Mouse (Mus musculus): ENCODE results near the gene Atp5c1. TPM values are rescaled to one million over a fixed set of nuclear protein-coding genes. Genes with fewer than 3 reads are reported as not detected.
A peak's percentile ranks its signal among the peaks of the same experiment; 100 is the strongest.

The Atp5c1 gene
- polyA plus RNA-seq, 1 experiment from 2014 or later: 654 TPM

DNA sequence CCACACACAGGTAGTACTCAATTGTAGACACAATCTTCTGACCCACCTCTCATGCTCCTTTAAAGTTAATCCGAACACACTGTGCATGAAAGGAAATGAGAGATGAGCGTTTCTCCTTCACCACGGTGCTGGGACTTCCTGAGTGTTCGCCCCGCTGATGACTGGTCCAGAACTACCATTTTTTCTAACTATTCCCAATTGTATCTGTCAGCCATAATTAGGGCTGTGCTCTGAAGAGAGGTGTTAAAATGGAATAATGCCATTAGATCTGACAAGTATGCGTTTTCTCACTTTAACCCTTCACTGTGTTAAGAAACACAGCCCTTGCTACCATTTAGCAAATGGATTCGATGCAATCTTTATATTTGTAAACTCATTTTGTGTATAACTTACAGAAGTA lies 50.6 kb downstream of the Atp5c1 start:
- DNase-seq (ENCODE audit: low spot score): no peak

DNA sequence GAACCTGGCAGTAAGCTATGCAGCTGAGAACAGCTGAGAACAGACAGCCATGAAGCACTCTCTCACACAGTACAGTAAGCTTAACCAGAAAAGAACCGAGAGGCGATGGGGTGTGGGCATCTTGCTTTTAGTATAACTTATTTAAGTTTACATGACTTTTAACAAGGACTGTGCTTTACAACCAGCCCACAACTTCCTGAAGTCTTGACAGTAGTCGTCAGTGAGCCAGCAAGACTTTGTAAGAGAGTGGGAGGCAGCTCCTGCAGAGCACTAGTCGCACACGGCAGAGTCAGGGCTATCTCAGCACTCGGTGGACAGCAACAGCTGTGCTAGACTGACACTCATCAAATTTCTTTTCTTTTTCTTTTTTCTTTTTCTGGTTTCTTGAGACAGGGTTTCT lies 56.0 kb downstream of the Atp5c1 start:
- WGBS: 88% methylated on average over 6 of the region's 6 CpGs
- H3K9ac ChIP-seq: no peak overlapping the region
- DNase-seq (ENCODE audit: low spot score) (no peak), ATAC-seq (ENCODE audit: low FRiP score) (no peak)
- H3K4me2 ChIP-seq (replicated peaks): no peak overlapping the region
- no peaks in the 10 kb centered on the region for H3K36me3 ChIP-seq (replicated peaks; ENCODE audit: control insufficient read depth, insufficient read depth)
- no peak overlapping the region for H3K4me3 ChIP-seq (replicated peaks; ENCODE audit: low read length)
- H3K9me3 ChIP-seq (ENCODE audit: control insufficient read depth, low read length): no peaks in the 10 kb centered on the region
- no peaks in the 10 kb centered on the region for H3K4me1 ChIP-seq (replicated peaks; ENCODE audit: control insufficient read depth, insufficient read depth, low read length)
- H3K27ac ChIP-seq: no peak overlapping the region
- H3K27me3 ChIP-seq (ENCODE audit: control insufficient read depth, insufficient read depth, low read length): no peaks in the 10 kb centered on the region

More for the DNA sequence above, 50.6 kb downstream of the Atp5c1 start:
- no peaks in the 10 kb centered on the region for H3K9me3 ChIP-seq (ENCODE audit: control insufficient read depth, low read length)
- no peaks in the 10 kb centered on the region for H3K27me3 ChIP-seq (ENCODE audit: control insufficient read depth, insufficient read depth, low read length)
- H3K4me2 ChIP-seq (replicated peaks): no peak overlapping the region
- no peak for ATAC-seq (ENCODE audit: low FRiP score)
- H3K4me3 ChIP-seq (replicated peaks; ENCODE audit: low read length): no peak overlapping the region
- 74% methylated on average over 7 of the region's 7 CpGs for WGBS
- no peaks in the 10 kb centered on the region for H3K4me1 ChIP-seq (replicated peaks; ENCODE audit: control insufficient read depth, insufficient read depth, low read length)
- H3K27ac ChIP-seq: no peak overlapping the region
- H3K36me3 ChIP-seq (replicated peaks; ENCODE audit: control insufficient read depth, insufficient read depth): no peaks in the 10 kb centered on the region
- no peak overlapping the region for H3K9ac ChIP-seq

- H3K36me3 ChIP-seq (replicated peaks; ENCODE audit: control insufficient read depth, insufficient read depth): no peaks in the 10 kb centered on the region
- no peaks in the 10 kb centered on the region for H3K9me3 ChIP-seq (ENCODE audit: control insufficient read depth, low read length)
- H3K27ac ChIP-seq: no peak overlapping the region
- no peaks in the 10 kb centered on the region for H3K4me1 ChIP-seq (replicated peaks; ENCODE audit: control insufficient read depth, insufficient read depth, low read length)
- H3K9ac ChIP-seq: no peak overlapping the region
- DNase-seq (ENCODE audit: low spot score): no peak
- WGBS: 91% methylated on average over 11 of the region's 11 CpGs
- no peaks in the 10 kb centered on the region for H3K27me3 ChIP-seq (ENCODE audit: control insufficient read depth, insufficient read depth, low read length)
- ATAC-seq (ENCODE audit: low FRiP score): no peak
- H3K4me3 ChIP-seq (replicated peaks; ENCODE audit: low read length): no peak overlapping the region
- H3K4me2 ChIP-seq (replicated peaks): no peak overlapping the region
Measured at GRCm38 (mm10) chr2:10021296-10021695, 59.0 kb downstream of the Atp5c1 start.

DNA sequence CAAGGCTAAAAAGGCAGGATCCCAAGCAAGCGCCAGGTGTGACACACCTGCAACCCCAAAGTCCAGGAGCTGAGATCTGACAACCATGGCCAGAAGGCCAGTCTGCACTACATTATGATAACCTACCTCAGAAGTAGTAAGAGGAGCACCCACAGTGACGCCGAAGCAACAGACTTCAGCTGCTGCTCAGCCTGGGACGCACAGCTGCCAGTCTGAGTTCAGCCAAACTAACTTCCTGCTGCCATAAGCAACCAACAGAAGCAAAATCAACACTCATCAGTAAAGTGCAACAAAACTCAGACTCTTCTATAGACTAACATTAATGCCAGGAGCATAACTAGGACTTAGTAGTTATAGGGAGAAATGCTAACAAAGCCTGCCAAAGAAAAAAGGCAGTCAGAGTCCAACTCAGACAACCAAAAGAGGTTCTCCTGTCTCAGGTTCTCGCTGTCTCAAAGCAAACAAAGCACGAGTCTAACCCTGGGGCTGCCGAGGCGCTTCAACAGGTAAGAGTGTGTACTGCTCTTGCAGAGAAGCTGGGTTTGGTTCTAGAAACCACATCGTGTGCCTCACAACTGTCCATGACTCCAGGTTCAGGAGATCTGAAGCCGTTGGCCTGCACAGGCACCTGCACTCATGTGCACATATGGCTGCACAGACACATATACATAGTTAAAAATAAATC lies 65.2 kb downstream of the Atp5c1 start:
- Histone ChIP-seq H3K27me3 (ENCODE audit: control insufficient read depth, insufficient read depth, low read length) (no peaks in the 10 kb centered on the region), H3K4me1 (replicated peaks; ENCODE audit: control insufficient read depth, insufficient read depth, low read length) (peaks cover under 1% of the 10 kb centered on the region; the same call in 1 of the 2 replicates), H3K4me2 (replicated peaks) (no peak overlapping the region), H3K36me3 (replicated peaks; ENCODE audit: control insufficient read depth, insufficient read depth) (no peaks in the 10 kb centered on the region), H3K9me3 (ENCODE audit: control insufficient read depth, low read length) (no peaks in the 10 kb centered on the region), H3K9ac (no peak overlapping the region), H3K27ac (no peak overlapping the region), H3K4me3 (replicated peaks; ENCODE audit: low read length) (no peak overlapping the region)
- DNase-seq (ENCODE audit: low spot score) (no peak), ATAC-seq (ENCODE audit: low FRiP score) (no peak)
- 92% methylated on average over 10 of the region's 10 CpGs for WGBS

DNA sequence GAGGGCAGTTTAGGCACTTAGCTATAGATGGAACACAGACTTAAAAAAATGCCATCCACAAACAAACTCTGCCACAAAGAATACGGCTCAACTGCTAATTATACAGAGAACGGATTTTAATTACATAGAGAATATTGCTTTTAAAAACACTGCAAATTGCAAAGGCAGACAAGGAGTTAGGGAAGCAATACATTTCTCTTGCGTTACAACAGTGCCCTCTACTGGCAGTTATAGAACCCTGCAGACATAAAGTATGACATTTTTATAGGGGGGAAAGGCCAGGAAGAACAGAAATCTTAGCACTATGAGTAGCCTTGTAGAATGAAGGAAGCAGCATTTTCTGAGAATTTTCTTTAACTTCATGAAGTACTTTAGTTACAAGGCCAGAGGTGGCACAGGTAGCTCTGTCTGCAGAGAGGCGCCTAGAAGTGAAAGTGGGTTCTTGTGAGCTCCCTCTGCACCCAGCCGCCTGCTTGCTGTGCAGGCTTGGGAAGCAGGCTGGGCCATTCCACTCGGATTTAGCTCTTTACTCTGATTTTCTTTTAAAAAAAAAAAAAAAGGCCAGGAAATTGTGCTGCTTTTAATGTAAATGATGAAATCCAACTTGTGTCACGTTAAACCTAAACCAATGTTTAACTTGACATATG lies 69.9 kb downstream of the Atp5c1 start:
- ATAC-seq (ENCODE audit: low FRiP score) (peak; percentile 60; the same call in 1 of the 2 replicates), DNase-seq (ENCODE audit: low spot score) (peak; percentile 88)
- WGBS: 32% methylated on average over 7 of the region's 7 CpGs
- Histone ChIP-seq H3K27ac (no peak overlapping the region), H3K9ac (no peak overlapping the region), H3K4me1 (replicated peaks; ENCODE audit: control insufficient read depth, insufficient read depth, low read length) (peaks cover 3% of the 10 kb centered on the region; the same call in 1 of the 2 replicates), H3K4me3 (replicated peaks; ENCODE audit: low read length) (no peak overlapping the region), H3K36me3 (replicated peaks; ENCODE audit: control insufficient read depth, insufficient read depth) (no peaks in the 10 kb centered on the region), H3K27me3 (ENCODE audit: control insufficient read depth, insufficient read depth, low read length) (no peaks in the 10 kb centered on the region), H3K9me3 (ENCODE audit: control insufficient read depth, low read length) (no peaks in the 10 kb centered on the region), H3K4me2 (replicated peaks) (no peak overlapping the region)

DNA sequence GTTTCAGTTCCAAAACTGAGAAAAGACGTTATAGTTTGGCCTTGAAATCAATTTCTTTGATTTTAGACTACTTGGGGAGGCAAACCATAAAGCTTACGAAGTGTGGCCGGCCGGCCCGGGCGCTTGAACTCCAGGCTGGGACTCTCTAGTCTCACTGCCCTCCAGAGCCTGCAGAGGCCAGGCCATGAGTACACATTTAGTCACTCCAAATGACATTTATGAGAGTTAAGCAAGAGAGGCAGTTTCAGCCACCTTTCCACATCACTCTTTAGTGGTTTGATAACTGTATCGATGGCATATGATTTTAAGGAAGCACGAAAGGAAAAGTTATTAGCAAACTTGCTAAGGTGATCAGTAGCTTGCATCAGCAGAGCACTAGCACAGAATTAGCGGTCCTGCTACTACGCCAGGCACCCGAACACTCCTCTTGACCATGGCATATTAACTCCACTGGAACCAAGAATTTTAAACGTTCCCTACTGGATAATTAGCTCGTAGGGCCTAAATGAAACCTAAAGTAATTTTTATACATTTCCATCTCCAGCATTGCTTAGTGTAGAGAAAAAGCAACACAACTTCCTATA lies 70.5 kb downstream of the Atp5c1 start:
- H3K27ac ChIP-seq: no peak overlapping the region
- no peak overlapping the region for H3K4me2 ChIP-seq (replicated peaks)
- H3K9me3 ChIP-seq (ENCODE audit: control insufficient read depth, low read length): no peaks in the 10 kb centered on the region
- 81% methylated on average over 13 of the region's 13 CpGs for WGBS
- H3K4me3 ChIP-seq (replicated peaks; ENCODE audit: low read length): no peak overlapping the region
- H3K9ac ChIP-seq: no peak overlapping the region
- H3K4me1 ChIP-seq (replicated peaks; ENCODE audit: control insufficient read depth, insufficient read depth, low read length): peaks cover 3% of the 10 kb centered on the region; the same call in 1 of the 2 replicates
- H3K27me3 ChIP-seq (ENCODE audit: control insufficient read depth, insufficient read depth, low read length): no peaks in the 10 kb centered on the region
- ATAC-seq (ENCODE audit: low FRiP score) (0 out of 2 replicates have a peak, but pooled peaks have one; percentile 11), DNase-seq (ENCODE audit: low spot score) (no peak)
- H3K36me3 ChIP-seq (replicated peaks; ENCODE audit: control insufficient read depth, insufficient read depth): no peaks in the 10 kb centered on the region

DNA sequence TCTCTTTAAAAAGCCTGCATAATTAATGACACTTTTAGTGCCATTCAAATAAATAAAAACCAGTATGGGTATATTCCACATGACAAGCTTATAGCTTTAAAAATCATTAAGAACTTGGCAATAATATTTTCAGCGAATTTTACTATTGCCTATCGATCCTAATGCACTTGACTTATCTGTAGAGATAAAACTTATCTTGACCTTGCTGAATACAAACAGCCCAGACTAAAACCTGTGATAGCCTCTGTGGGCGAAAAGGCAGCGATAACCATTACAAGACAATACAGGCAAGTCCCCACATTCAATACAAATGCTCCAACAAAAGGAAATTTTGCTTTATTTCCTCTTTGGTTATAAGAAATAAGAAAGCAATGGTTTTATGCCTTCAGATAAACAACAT lies 71.7 kb downstream of the Atp5c1 start:
- Histone ChIP-seq H3K9me3 (ENCODE audit: control insufficient read depth, low read length) (no peaks in the 10 kb centered on the region), H3K27ac (no peak overlapping the region), H3K4me1 (replicated peaks; ENCODE audit: control insufficient read depth, insufficient read depth, low read length) (peaks cover 3% of the 10 kb centered on the region; the same call in 1 of the 2 replicates), H3K9ac (no peak overlapping the region), H3K4me2 (replicated peaks) (no peak overlapping the region), H3K36me3 (replicated peaks; ENCODE audit: control insufficient read depth, insufficient read depth) (no peaks in the 10 kb centered on the region), H3K4me3 (replicated peaks; ENCODE audit: low read length) (no peak overlapping the region), H3K27me3 (ENCODE audit: control insufficient read depth, insufficient read depth, low read length) (no peaks in the 10 kb centered on the region)
- no peak for DNase-seq (ENCODE audit: low spot score)
- ATAC-seq (ENCODE audit: low FRiP score): no peak
- WGBS: 86% methylated on average over 4 of the region's 4 CpGs

Other genes starting within 250 kb of the Atp5c1 start
- 0.36 and 0.52 TPM in 2 replicates for gene 4930412O13Rik, start 199.3 kb downstream of the Atp5c1 start, polyA plus RNA-seq (2014; fragmentation: Nextera tagmentation; extraction: Ambion mirVana)
- 1.1 and 1.2 TPM in 2 replicates for gene 9230102O04Rik, start 191.0 kb downstream of the Atp5c1 start, polyA plus RNA-seq (2014; fragmentation: Nextera tagmentation; extraction: Ambion mirVana)
- 28.2 and 29.0 TPM in 2 replicates for gene Gata3, start 190.5 kb downstream of the Atp5c1 start, polyA plus RNA-seq (2014; fragmentation: Nextera tagmentation; extraction: Ambion mirVana)
- gene Taf3, start 31.9 kb downstream of the Atp5c1 start, polyA plus RNA-seq (2014; fragmentation: Nextera tagmentation; extraction: Ambion mirVana): 12.6 and 13.1 TPM in 2 replicates
- gene Kin, start 83 bp upstream of the Atp5c1 start, polyA plus RNA-seq (2014; fragmentation: Nextera tagmentation; extraction: Ambion mirVana): 26.5 and 29.1 TPM in 2 replicates
- gene Itih2, start 50.9 kb upstream of the Atp5c1 start, polyA plus RNA-seq (2014; fragmentation: Nextera tagmentation; extraction: Ambion mirVana): 3.4 and 4.1 TPM in 2 replicates
- 10.4 and 10.9 TPM in 2 replicates for gene Itih5, start 73.1 kb upstream of the Atp5c1 start, polyA plus RNA-seq (2014; fragmentation: Nextera tagmentation; extraction: Ambion mirVana)